Mouse (Mus musculus) kidney, embryonic 16.5 days (tissue): ENCODE results near the gene Mettl16. TPM values are rescaled to one million over a fixed set of nuclear protein-coding genes. Genes with fewer than 3 reads are reported as not detected.

ENCODE experiments used
- ATAC-seq: fragments of 200-750 bp; cut with Nextera tagmentation; 2 replicates; pipeline ENCODE4 v1.8.0; 2017; ENCODE audit warnings: moderate TSS enrichment; ENCODE audit not compliant: low FRiP score, low TSS enrichment
- H3K27ac ChIP-seq: fragments of 300-500 bp; sonication (generic); 2 replicates; pipeline ENCODE4 v1.5.1; 2014; ENCODE audit warnings: low read length
- H3K27me3 ChIP-seq: fragments of 300-500 bp; sonication (generic); 2 replicates; pipeline ENCODE4 v1.6.1; 2014; ENCODE audit warnings: low read length, control low read depth, mixed read lengths; ENCODE audit not compliant: insufficient read depth
- H3K36me3 ChIP-seq: fragments of 300-500 bp; sonication (generic); 2 replicates; pipeline ENCODE4 v1.6.1; 2014; ENCODE audit warnings: low read length, control low read depth, mixed read lengths; ENCODE audit not compliant: insufficient read depth
- H3K4me1 ChIP-seq: fragments of 300-500 bp; sonication (generic); 2 replicates; pipeline ENCODE4 v1.6.1; 2014; ENCODE audit warnings: low read length, control low read depth, mixed read lengths; ENCODE audit not compliant: insufficient read depth
- H3K4me2 ChIP-seq: fragments of 300-500 bp; sonication (generic); replicated peaks from 2 replicates; pipeline ENCODE4 v1.6.1; 2014; ENCODE audit warnings: low read depth, low read length
- H3K4me3 ChIP-seq: fragments of 300-500 bp; sonication (generic); 2 replicates; pipeline ENCODE4 v1.5.1; 2014; ENCODE audit warnings: mild to moderate bottlenecking, low read length
- H3K9ac ChIP-seq: fragments of 300-500 bp; sonication (generic); replicated peaks from 2 replicates; pipeline ENCODE4 v1.6.1; 2014; ENCODE audit warnings: low read length
- H3K9me3 ChIP-seq: fragments of 300-500 bp; sonication (generic); 2 replicates; pipeline ENCODE4 v1.6.1; 2016; ENCODE audit warnings: low read length, control low read depth
- WGBS: fragments of 180-500 bp; shearing (Covaris S2); extraction: QIAGEN DNeasy Blood & Tissue Kit; methylation state at CpG from one replicate; pipeline ENCODE4 v1.1.7; 2014; 5-methylcytosine and 5-hydroxymethylcytosine counted together
- polyA plus RNA-seq: library from polyadenylated mRNA; unstranded; fragments of >200 nt; fragmentation: Nextera tagmentation; extraction: Ambion mirVana; gene quantifications from 2 replicates; pipeline ENCODE4 v1.2.1, GENCODE M21; 2015

The Mettl16 gene
- polyA plus RNA-seq, 1 experiment from 2014 or later: 53.3 TPM

DNA sequence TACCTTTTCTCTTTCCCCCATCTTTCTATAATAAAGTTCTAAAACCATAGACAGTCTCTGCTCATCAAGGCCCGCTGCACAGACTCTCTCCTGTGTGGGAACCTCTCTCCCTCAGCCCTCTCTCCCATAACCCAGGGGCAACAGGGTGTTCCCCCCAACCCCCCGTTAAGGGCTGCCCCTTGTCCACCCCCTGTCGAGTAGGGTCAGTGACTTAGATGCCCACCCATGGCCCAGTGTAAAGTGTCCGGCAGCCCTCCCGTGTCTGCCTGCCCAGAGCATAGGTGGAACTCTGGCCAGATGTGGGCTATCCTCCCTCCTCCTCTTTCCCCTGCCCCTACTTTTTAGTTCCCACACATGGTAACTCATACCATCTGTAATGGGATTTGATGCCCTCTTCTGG lies 40.9 kb downstream of the Mettl16 start:
- H3K9me3 ChIP-seq: no peaks in the 10 kb centered on the region
- H3K27ac ChIP-seq: peak overlapping the region; percentile 65; the same call in 1 of the 2 replicates
- no peaks in the 10 kb centered on the region for H3K27me3 ChIP-seq
- H3K36me3 ChIP-seq: peaks cover 29% of the 10 kb centered on the region
- 0 out of 2 replicates have a peak, but pooled peaks cover 3% of the 10 kb centered on the region for H3K4me1 ChIP-seq
- no peak overlapping the region for H3K9ac ChIP-seq
- ATAC-seq: peak; percentile 55; the same call in 1 of the 2 replicates
- H3K4me3 ChIP-seq: no peak overlapping the region
- 27% methylated on average over 5 of the region's 5 CpGs for WGBS
- no peak overlapping the region for H3K4me2 ChIP-seq

DNA sequence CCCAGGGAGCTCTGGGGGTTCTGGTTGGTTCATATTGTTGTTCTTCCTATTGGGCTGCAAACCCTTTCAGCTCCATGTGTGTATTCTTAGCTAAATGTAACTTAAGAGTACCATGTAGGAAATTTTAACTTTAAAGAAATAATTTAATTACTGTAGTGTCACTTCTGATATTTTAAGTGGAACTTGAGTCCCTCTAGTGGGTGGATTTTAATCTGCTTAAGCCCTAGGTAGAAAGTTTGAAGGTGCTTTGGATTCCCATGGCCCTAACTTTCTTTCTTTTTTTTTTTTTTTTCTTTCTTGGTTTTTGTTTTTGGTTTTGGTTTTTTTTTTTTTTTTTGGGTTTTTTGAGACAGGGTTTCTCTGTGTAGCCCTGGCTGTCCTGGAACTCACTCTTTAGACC lies 45.2 kb downstream of the Mettl16 start:
- no peak overlapping the region for H3K4me2 ChIP-seq
- no peak overlapping the region for H3K27ac ChIP-seq
- H3K27me3 ChIP-seq: no peaks in the 10 kb centered on the region
- peaks cover 26% of the 10 kb centered on the region for H3K36me3 ChIP-seq
- no peak for ATAC-seq
- H3K4me3 ChIP-seq: no peak overlapping the region
- H3K9me3 ChIP-seq: no peaks in the 10 kb centered on the region
- 0 out of 2 replicates have a peak, but pooled peaks cover 3% of the 10 kb centered on the region for H3K4me1 ChIP-seq
- no peak overlapping the region for H3K9ac ChIP-seq

- Histone ChIP-seq H3K9ac (no peak overlapping the region), H3K9me3 (no peaks in the 10 kb centered on the region), H3K27ac (no peak overlapping the region), H3K4me1 (peaks cover 1% of the 10 kb centered on the region; the same call in 1 of the 2 replicates), H3K27me3 (no peaks in the 10 kb centered on the region), H3K36me3 (peaks cover 22% of the 10 kb centered on the region), H3K4me3 (no peak overlapping the region), H3K4me2 (no peak overlapping the region)
- WGBS: 73% methylated on average over 1 of the region's 1 CpGs
- ATAC-seq: no peak
Observed at GRCm38 (mm10) chr11:74820921-74821320, 50.3 kb downstream of the Mettl16 start.

DNA sequence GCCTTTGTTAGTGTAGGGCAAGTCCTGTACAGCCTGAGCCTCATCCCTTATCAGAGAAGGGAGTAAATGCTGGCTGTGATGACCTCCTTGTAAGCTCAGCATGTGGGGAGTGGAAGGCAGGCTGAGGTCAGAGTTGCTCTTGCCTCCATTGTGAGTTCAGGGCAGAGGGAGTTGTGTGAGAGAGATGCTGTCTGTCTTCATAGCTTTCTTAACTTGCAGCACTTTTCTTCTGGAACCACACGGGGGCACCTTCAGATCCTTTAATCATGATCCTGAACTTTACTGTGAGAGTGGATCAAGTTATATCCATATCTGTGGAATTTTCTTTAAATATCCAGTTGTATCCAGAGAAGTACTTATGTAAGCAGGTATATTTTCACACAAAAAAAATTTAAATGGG lies 50.8 kb downstream of the Mettl16 start:
- Histone ChIP-seq H3K4me1 (peaks cover 7% of the 10 kb centered on the region; the same call in 1 of the 2 replicates), H3K27ac (no peak overlapping the region), H3K9me3 (no peaks in the 10 kb centered on the region), H3K4me3 (no peak overlapping the region), H3K27me3 (no peaks in the 10 kb centered on the region), H3K9ac (no peak overlapping the region), H3K4me2 (no peak overlapping the region), H3K36me3 (peaks cover 22% of the 10 kb centered on the region)
- no peak for ATAC-seq
- 12% methylated on average over 1 of the region's 1 CpGs for WGBS

- H3K27me3 ChIP-seq: no peaks in the 10 kb centered on the region
- no peaks in the 10 kb centered on the region for H3K9me3 ChIP-seq
- no peak overlapping the region for H3K4me2 ChIP-seq
- H3K36me3 ChIP-seq: peaks cover 9% of the 10 kb centered on the region
- peaks cover 8% of the 10 kb centered on the region; the same call in 1 of the 2 replicates for H3K4me1 ChIP-seq
- ATAC-seq: peak; percentile 75; the same call in 1 of the 2 replicates
- no peak overlapping the region for H3K4me3 ChIP-seq
- H3K27ac ChIP-seq: peak overlapping the region; percentile 26; the same call in 1 of the 2 replicates
- H3K9ac ChIP-seq: no peak overlapping the region
- 85% methylated on average over 7 of the region's 7 CpGs for WGBS
Observed at GRCm38 (mm10) chr11:74822746-74823440, 52.3 kb downstream of the Mettl16 start.

DNA sequence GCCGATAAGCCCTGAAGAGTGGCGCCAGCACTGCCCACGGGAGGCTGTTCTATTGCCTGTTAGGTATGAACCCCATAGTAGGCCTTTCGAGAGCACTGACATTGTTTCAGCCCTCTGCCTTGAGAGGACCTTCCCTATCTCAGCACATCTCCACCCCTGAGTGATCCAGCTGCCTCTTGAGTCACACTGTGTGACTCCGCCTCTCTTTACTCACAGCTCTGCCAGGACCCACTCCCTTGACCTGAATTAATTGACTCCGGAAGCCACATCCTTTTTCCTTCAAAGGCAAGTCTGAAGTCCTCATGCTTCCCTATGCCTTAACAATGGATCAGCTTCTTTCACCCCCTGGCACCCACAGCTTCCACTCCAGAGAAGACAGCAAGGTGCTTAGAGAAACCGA lies 55.5 kb downstream of the Mettl16 start:
- WGBS: 61% methylated on average over 7 of the region's 7 CpGs
- Histone ChIP-seq H3K27me3 (no peaks in the 10 kb centered on the region), H3K4me2 (no peak overlapping the region), H3K4me1 (peaks cover 20% of the 10 kb centered on the region), H3K9ac (no peak overlapping the region), H3K36me3 (peaks cover 4% of the 10 kb centered on the region; the same call in 1 of the 2 replicates), H3K4me3 (no peak overlapping the region), H3K9me3 (no peaks in the 10 kb centered on the region), H3K27ac (0 out of 2 replicates have a peak overlapping the region, but pooled peaks have one; percentile 27)
- ATAC-seq: no peak

GRCm38 (mm10) chr11:74826702-74827101 lies 56.1 kb downstream of the Mettl16 start:
- Histone ChIP-seq H3K27me3 (no peaks in the 10 kb centered on the region), H3K4me3 (no peak overlapping the region), H3K4me1 (peaks cover 20% of the 10 kb centered on the region), H3K4me2 (no peak overlapping the region), H3K36me3 (peaks cover 4% of the 10 kb centered on the region; the same call in 1 of the 2 replicates), H3K9me3 (no peaks in the 10 kb centered on the region), H3K9ac (no peak overlapping the region), H3K27ac (0 out of 2 replicates have a peak overlapping the region, but pooled peaks have one; percentile 27)
- WGBS: 71% methylated on average over 5 of the region's 5 CpGs
- ATAC-seq: no peak

GRCm38 (mm10) chr11:74827791-74828403 lies 57.3 kb downstream of the Mettl16 start:
- H3K4me1 ChIP-seq: peaks cover 23% of the 10 kb centered on the region
- no peaks in the 10 kb centered on the region for H3K27me3 ChIP-seq
- no peak for ATAC-seq
- H3K9ac ChIP-seq: no peak overlapping the region
- H3K4me2 ChIP-seq: no peak overlapping the region
- 67% methylated on average over 7 of the region's 7 CpGs for WGBS
- H3K27ac ChIP-seq: no peak overlapping the region
- H3K4me3 ChIP-seq: no peak overlapping the region
- H3K9me3 ChIP-seq: no peaks in the 10 kb centered on the region
- peaks cover 4% of the 10 kb centered on the region; the same call in 1 of the 2 replicates for H3K36me3 ChIP-seq

GRCm38 (mm10) chr11:74828404-74828931 lies 57.8 kb downstream of the Mettl16 start:
- no peaks in the 10 kb centered on the region for H3K27me3 ChIP-seq
- no peaks in the 10 kb centered on the region for H3K9me3 ChIP-seq
- no peak overlapping the region for H3K4me3 ChIP-seq
- no peak overlapping the region for H3K9ac ChIP-seq
- WGBS: 37% methylated on average over 2 of the region's 2 CpGs
- H3K4me1 ChIP-seq: peaks cover 28% of the 10 kb centered on the region
- H3K27ac ChIP-seq: no peak overlapping the region
- no peak overlapping the region for H3K4me2 ChIP-seq
- H3K36me3 ChIP-seq: peaks cover 4% of the 10 kb centered on the region; the same call in 1 of the 2 replicates
- no peak for ATAC-seq
